Mouse (Mus musculus): ENCODE measurements at regions not wholly inside any gene's neighbourhood (a gene's known extent, or its start where the extent isn't known, plus 50 kb on each side); places are given as distances from the start of the nearest gene placed in this dataset.

GRCm38 (mm10) chr9:84295891-84296290 lies 370.9 kb downstream of the Bckdhb start:
- no peak for DNase-seq (ENCODE audit: low spot score in 2 of 2)

GRCm38 (mm10) chr9:84296456-84296855 lies 371.5 kb downstream of the Bckdhb start:
- no peak for DNase-seq (ENCODE audit: low spot score in 2 of 2)

- DNase-seq (ENCODE audit: low spot score in 2 of 2): no peak
Observed at GRCm38 (mm10) chr9:84304398-84304797, 379.5 kb downstream of the Bckdhb start.

- DNase-seq (ENCODE audit: low spot score in 2 of 2): no peak
Observed at GRCm38 (mm10) chr9:84318811-84319210, 393.9 kb downstream of the Bckdhb start.

GRCm38 (mm10) chr9:84319338-84319737 lies 394.4 kb downstream of the Bckdhb start:
- no peak for DNase-seq (ENCODE audit: low spot score in 2 of 2)

- DNase-seq (ENCODE audit: low spot score in 2 of 2): peak in 1 of 2 experiments; percentile 19
Observed at GRCm38 (mm10) chr9:84323145-84323544, 398.2 kb downstream of the Bckdhb start.

GRCm38 (mm10) chr9:84331083-84331602 lies 406.2 kb downstream of the Bckdhb start:
- no peak for DNase-seq (ENCODE audit: low spot score in 2 of 2)

GRCm38 (mm10) chr9:84343435-84344095 lies 418.6 kb downstream of the Bckdhb start:
- DNase-seq (ENCODE audit: low spot score in 2 of 2): peak; percentile 91 to 92

- DNase-seq (ENCODE audit: low spot score in 2 of 2): no peak
Observed at GRCm38 (mm10) chr9:84350223-84350622, 425.3 kb downstream of the Bckdhb start.

- DNase-seq (ENCODE audit: low spot score in 2 of 2): no peak
Observed at GRCm38 (mm10) chr9:84354409-84354808, 429.5 kb downstream of the Bckdhb start.

- no peak for DNase-seq (ENCODE audit: low spot score in 2 of 2)
Observed at GRCm38 (mm10) chr9:84356167-84356566, 431.2 kb downstream of the Bckdhb start.

- no peak for DNase-seq (ENCODE audit: low spot score in 2 of 2)
Observed at GRCm38 (mm10) chr9:84359879-84360278, 434.9 kb downstream of the Bckdhb start.

GRCm38 (mm10) chr9:84360484-84360883 lies 435.5 kb downstream of the Bckdhb start:
- no peak for DNase-seq (ENCODE audit: low spot score in 2 of 2)

GRCm38 (mm10) chr9:84363478-84363877 lies 438.5 kb downstream of the Bckdhb start:
- DNase-seq (ENCODE audit: low spot score in 2 of 2): no peak

- DNase-seq (ENCODE audit: low spot score in 2 of 2): no peak
Observed at GRCm38 (mm10) chr9:84369200-84369599, 444.3 kb downstream of the Bckdhb start.

- DNase-seq (ENCODE audit: low spot score in 2 of 2): no peak
Observed at GRCm38 (mm10) chr9:84370260-84370659, 445.3 kb downstream of the Bckdhb start.

- DNase-seq (ENCODE audit: low spot score in 2 of 2): no peak
Observed at GRCm38 (mm10) chr9:84375746-84376145, 450.8 kb downstream of the Bckdhb start.

- no peak for DNase-seq (ENCODE audit: low spot score in 2 of 2)
Observed at GRCm38 (mm10) chr9:84376621-84377020, 451.7 kb downstream of the Bckdhb start.

GRCm38 (mm10) chr9:84381942-84382341 lies 457.0 kb downstream of the Bckdhb start:
- no peak for DNase-seq (ENCODE audit: low spot score in 2 of 2)

GRCm38 (mm10) chr9:84389831-84390230 lies 464.9 kb downstream of the Bckdhb start:
- no peak for DNase-seq (ENCODE audit: low spot score in 2 of 2)

GRCm38 (mm10) chr9:84394536-84395314 lies 469.8 kb downstream of the Bckdhb start:
- DNase-seq (ENCODE audit: low spot score in 2 of 2): no peak

- DNase-seq (ENCODE audit: low spot score in 2 of 2): no peak
Observed at GRCm38 (mm10) chr9:84399481-84399880, 474.5 kb downstream of the Bckdhb start.

All from right cerebral cortex, postnatal 10 days (tissue).